Mouse (Mus musculus) midbrain, embryonic 13.5 days (tissue): ENCODE measurements at regions not wholly inside any gene's neighbourhood (a gene's known extent, or its start where the extent isn't known, plus 50 kb on each side); places are given as distances from the start of the nearest gene placed in this dataset.

ENCODE experiments used
- ATAC-seq: fragments of 200-750 bp; cut with Nextera tagmentation; 2 replicates; pipeline ENCODE4 v1.8.0; 2017; ENCODE audit warnings: mild to moderate bottlenecking, moderate TSS enrichment, moderate library complexity
- H3K27ac ChIP-seq: fragments of 300-500 bp; sonication (generic); 2 replicates; pipeline ENCODE4 v1.5.1; 2015; ENCODE audit warnings: inconsistent platforms, mild to moderate bottlenecking, moderate library complexity
- H3K27me3 ChIP-seq: fragments of 300-500 bp; sonication (generic); 2 replicates; pipeline ENCODE4 v1.6.1; 2015; ENCODE audit warnings: mild to moderate bottlenecking, inconsistent platforms
- H3K36me3 ChIP-seq: fragments of 300-500 bp; sonication (generic); 2 replicates; pipeline ENCODE4 v1.6.1; 2015; ENCODE audit warnings: mild to moderate bottlenecking, inconsistent platforms
- H3K4me1 ChIP-seq: fragments of 300-500 bp; sonication (generic); replicated peaks from 2 replicates; pipeline ENCODE4 v1.6.1; 2015; ENCODE audit warnings: inconsistent platforms
- H3K4me2 ChIP-seq: fragments of 300-500 bp; sonication (generic); replicated peaks from 2 replicates; pipeline ENCODE4 v1.6.1; 2015; ENCODE audit warnings: moderate library complexity, mild to moderate bottlenecking, inconsistent platforms
- H3K4me3 ChIP-seq: fragments of 300-500 bp; sonication (generic); replicated peaks from 2 replicates; pipeline ENCODE4 v1.5.1; 2015; ENCODE audit warnings: mild to moderate bottlenecking, inconsistent platforms
- H3K9ac ChIP-seq: fragments of 300-500 bp; sonication (generic); replicated peaks from 2 replicates; pipeline ENCODE4 v1.6.1; 2015; ENCODE audit warnings: mild to moderate bottlenecking, inconsistent platforms
- H3K9me3 ChIP-seq: fragments of 300-500 bp; sonication (generic); 2 replicates; pipeline ENCODE4 v1.6.1; 2016; ENCODE audit warnings: mild to moderate bottlenecking, inconsistent platforms
- WGBS: fragments of 180-500 bp; shearing (Covaris S2); methylation state at CpG from one replicate; pipeline ENCODE4 v1.1.7; 2015; 5-methylcytosine and 5-hydroxymethylcytosine counted together

DNA sequence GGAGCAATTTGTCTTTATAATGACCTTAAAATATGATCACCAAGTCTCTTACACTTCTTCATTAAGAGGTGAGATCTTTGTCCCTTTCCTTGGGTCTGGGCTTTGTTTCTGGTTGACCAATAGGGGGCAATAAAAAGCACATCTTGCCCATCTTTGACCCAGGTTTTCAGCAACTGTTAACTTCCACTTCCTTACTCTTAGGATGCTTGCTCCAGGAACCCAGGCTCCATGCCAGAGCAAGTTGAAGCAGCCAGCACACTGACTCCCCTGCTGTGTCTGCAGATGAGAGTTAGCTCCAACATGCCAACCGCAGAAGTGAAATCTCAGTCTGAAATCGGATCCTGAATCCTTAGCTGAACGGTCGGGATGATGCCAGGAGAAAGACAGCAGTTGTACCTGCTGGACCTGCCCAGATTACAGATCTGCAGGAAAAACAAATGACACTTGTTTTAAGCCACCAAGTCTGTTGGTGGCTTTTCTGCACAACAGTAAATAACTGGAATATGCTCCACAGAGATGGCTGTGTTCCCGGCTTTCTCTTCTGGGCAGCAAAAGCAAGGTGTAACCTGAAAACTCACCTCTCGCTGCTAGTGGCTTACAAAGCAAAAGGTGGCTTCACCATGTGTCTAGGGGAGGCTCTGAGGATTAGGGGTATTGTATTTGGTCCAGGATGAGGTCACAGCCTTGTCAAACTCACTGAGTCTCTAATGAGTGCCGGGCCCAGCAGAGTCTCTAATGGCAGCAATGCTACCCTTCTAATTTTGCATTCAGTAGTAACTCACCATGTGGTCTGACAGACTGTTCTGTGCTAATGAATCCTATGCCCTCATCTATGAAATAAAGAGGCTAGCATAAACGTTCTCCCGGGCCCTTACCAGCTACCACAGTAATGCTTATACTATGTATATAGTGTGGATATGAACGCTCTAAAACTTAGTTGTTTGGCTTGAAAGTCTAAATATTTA lies 241.8 kb upstream of the Fbxo33 start:
- Histone ChIP-seq H3K27ac (no peak overlapping the region), H3K4me2 (no peak overlapping the region), H3K36me3 (no peaks in the 10 kb centered on the region), H3K9me3 (no peaks in the 10 kb centered on the region), H3K9ac (no peak overlapping the region), H3K4me3 (no peak overlapping the region), H3K27me3 (no peaks in the 10 kb centered on the region), H3K4me1 (no peaks in the 10 kb centered on the region)
- ATAC-seq: 0 out of 2 replicates have a peak, but pooled peaks have one; percentile 63
- WGBS: 79% methylated on average over 10 of the region's 10 CpGs

DNA sequence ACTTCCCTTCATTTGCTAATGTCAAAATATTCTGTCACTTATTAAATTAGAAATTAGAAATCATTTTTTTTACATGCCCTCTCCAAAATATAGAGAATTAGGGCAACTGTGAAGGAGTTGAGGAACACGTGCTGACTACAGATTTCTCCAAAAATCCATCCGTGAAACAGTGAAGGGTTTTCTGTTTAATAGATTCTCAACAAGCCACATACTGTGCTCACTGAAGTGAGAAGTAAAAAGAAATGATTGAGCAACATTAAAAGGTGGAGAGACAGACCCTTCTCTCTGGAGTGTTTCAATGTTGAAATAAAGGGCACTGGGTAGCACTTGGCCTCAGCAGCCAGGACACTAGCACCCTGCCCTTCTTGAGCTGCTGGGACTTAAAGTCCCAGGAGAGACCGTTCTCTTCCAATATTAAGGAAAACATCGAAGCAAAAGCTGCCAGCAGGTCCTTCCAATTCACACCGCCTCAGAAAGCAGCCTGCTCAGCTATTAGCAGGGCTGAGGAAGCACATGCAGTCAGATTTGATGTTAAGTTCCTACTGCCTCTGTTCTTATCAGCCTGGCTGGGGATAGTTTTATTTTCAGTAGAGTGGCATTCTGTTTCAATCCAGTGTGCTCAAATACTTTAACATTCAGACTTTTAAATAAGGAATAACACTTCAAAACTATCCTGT lies 236.8 kb upstream of the Fbxo33 start:
- WGBS: 47% methylated on average over 5 of the region's 5 CpGs
- Histone ChIP-seq H3K9me3 (no peaks in the 10 kb centered on the region), H3K27ac (no peak overlapping the region), H3K4me3 (no peak overlapping the region), H3K9ac (no peak overlapping the region), H3K4me1 (no peaks in the 10 kb centered on the region), H3K4me2 (no peak overlapping the region), H3K27me3 (no peaks in the 10 kb centered on the region), H3K36me3 (no peaks in the 10 kb centered on the region)
- ATAC-seq: no peak

DNA sequence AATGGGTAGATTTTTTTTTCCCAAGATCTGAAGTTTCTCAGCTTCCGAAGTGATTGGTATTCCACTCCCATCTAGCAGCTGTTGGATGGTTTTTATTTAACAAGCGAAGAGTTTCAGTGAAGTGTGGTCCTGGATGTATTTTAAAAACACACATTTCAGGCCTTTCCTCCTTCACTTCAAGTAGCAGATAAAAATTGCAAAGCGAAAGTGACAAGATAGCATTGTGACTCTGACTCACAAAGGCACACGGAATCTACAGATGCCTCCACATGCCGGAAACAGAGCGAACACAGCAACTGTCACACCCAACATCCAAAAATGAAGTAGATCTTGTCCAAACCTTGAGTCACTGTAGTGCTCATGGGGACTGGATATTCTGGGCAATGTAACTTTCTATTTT lies 195.5 kb upstream of the Fbxo33 start:
- no peaks in the 10 kb centered on the region for H3K27me3 ChIP-seq
- H3K4me3 ChIP-seq: no peak overlapping the region
- ATAC-seq: no peak
- no peaks in the 10 kb centered on the region for H3K36me3 ChIP-seq
- WGBS: 91% methylated on average over 6 of the region's 6 CpGs
- no peak overlapping the region for H3K4me2 ChIP-seq
- no peak overlapping the region for H3K27ac ChIP-seq
- H3K9me3 ChIP-seq: no peaks in the 10 kb centered on the region
- H3K4me1 ChIP-seq: no peaks in the 10 kb centered on the region
- no peak overlapping the region for H3K9ac ChIP-seq

DNA sequence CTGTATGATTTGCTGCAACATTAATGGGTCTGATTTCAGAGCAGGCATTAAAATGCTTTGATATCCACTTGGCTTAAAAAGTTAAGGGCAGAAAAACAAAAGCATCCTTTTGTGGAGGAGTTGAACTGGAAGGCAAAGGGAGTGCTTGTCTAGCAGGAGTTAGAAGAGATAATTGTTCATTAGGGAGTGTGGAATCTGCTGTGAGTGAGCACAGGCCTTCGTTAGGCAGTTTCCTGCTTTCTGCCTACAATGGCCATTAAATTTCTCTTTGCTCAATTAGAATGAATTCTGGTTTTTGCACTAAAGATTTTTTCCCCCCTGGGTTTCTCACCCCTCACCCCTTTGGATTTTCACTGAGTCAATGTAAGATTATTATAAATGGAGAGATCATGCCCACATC lies 192.0 kb upstream of the Fbxo33 start:
- no peaks in the 10 kb centered on the region for H3K9me3 ChIP-seq
- no peak overlapping the region for H3K4me3 ChIP-seq
- no peak overlapping the region for H3K27ac ChIP-seq
- no peaks in the 10 kb centered on the region for H3K36me3 ChIP-seq
- no peaks in the 10 kb centered on the region for H3K4me1 ChIP-seq
- no peak for ATAC-seq
- H3K4me2 ChIP-seq: no peak overlapping the region
- 50% methylated on average over 1 of the region's 1 CpGs for WGBS
- no peaks in the 10 kb centered on the region for H3K27me3 ChIP-seq
- no peak overlapping the region for H3K9ac ChIP-seq

DNA sequence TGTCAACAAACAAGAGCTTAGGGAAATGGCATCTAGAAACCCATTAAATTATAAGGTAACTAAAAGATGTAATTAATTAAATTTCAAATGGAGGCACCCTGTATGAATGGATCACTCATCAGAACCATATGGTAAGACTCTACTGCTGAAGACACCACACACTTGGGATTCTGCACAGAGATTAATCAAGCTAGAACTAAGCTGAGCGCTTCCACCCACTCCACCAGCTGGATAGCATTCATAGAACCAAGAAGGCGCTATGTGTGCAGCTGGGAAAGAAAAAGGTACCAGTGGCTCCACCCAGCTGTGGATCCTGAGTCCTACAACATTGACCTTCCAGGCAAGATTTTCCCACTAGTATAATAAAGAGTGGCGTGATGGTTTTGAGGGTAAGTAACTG lies 171.6 kb upstream of the Fbxo33 start:
- no peaks in the 10 kb centered on the region for H3K27me3 ChIP-seq
- no peak overlapping the region for H3K4me3 ChIP-seq
- H3K9me3 ChIP-seq: no peaks in the 10 kb centered on the region
- H3K27ac ChIP-seq: no peak overlapping the region
- 89% methylated on average over 3 of the region's 3 CpGs for WGBS
- no peak overlapping the region for H3K4me2 ChIP-seq
- ATAC-seq: no peak
- H3K4me1 ChIP-seq: no peaks in the 10 kb centered on the region
- H3K36me3 ChIP-seq: no peaks in the 10 kb centered on the region
- H3K9ac ChIP-seq: no peak overlapping the region

DNA sequence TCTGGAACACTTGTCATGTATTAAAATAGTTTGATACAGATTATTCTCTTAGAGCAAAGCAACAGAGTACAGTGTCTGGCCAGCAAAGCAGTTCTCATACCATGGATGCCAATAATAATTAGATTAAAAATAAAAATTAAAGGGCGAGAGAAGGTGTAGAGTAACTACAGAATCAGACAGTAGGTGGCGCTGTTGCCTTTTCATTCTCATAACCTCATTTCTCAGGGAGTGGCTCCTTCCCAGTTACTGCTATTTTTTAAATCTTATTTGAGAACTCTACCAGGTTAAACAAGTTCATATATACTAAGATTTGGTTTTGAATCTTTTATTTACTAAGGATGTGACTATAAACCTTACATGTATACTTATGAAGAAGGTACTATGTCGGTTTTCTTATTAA lies 163.3 kb upstream of the Fbxo33 start:
- no peaks in the 10 kb centered on the region for H3K9me3 ChIP-seq
- ATAC-seq: peak; percentile 45; the same call in 1 of the 2 replicates
- H3K27me3 ChIP-seq: no peaks in the 10 kb centered on the region
- H3K36me3 ChIP-seq: no peaks in the 10 kb centered on the region
- H3K27ac ChIP-seq: no peak overlapping the region
- H3K4me3 ChIP-seq: no peak overlapping the region
- H3K4me2 ChIP-seq: no peak overlapping the region
- H3K9ac ChIP-seq: no peak overlapping the region
- no peaks in the 10 kb centered on the region for H3K4me1 ChIP-seq
- WGBS: 28% methylated on average over 3 of the region's 3 CpGs

DNA sequence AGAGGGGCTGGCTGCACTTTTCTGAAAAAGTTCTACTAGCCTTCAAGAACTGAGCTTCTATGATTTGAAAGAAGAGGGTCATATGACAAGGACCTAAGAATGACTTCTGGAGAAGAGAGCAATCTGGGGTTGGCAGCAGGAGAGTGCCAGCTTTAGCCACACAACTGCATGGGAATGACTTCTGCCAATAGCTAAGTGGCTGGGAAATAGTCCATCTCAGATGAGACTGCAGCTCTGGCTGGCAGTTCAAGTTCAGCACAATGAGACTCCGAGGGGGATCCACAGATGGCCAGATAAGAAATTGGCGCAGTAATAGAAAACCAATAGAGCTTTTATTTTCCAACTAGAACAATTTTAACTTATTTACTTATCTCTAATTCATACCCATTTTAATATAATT lies 122.1 kb upstream of the Fbxo33 start:
- Histone ChIP-seq H3K36me3 (no peaks in the 10 kb centered on the region), H3K9ac (no peak overlapping the region), H3K27me3 (no peaks in the 10 kb centered on the region), H3K9me3 (no peaks in the 10 kb centered on the region), H3K4me3 (no peak overlapping the region), H3K27ac (no peak overlapping the region), H3K4me1 (no peaks in the 10 kb centered on the region), H3K4me2 (no peak overlapping the region)
- WGBS: 90% methylated on average over 2 of the region's 2 CpGs
- ATAC-seq: no peak

DNA sequence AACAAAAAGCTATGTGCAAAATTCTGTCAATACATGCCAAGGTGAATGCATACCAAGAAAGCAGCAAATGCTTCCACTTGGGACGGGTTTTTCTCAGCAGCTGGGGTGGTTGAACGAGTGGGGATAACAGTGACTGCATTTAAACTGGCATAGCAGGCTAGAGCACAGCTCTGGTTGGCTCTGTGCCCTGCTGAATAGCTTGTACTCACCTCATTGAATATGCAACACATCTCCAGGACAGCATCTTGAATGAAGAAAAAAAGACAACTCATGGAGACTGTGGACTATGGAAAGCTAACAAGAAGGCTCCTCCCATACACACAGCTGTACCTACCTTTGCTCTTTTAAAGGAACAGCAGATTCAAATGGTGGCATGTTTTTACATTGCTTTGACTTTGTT lies 111.2 kb upstream of the Fbxo33 start:
- H3K9me3 ChIP-seq: no peaks in the 10 kb centered on the region
- no peaks in the 10 kb centered on the region for H3K36me3 ChIP-seq
- peak; percentile 56; the same call in 1 of the 2 replicates for ATAC-seq
- no peak overlapping the region for H3K27ac ChIP-seq
- H3K4me2 ChIP-seq: no peak overlapping the region
- WGBS: 52% methylated on average over 2 of the region's 2 CpGs
- no peaks in the 10 kb centered on the region for H3K4me1 ChIP-seq
- H3K27me3 ChIP-seq: no peaks in the 10 kb centered on the region
- H3K4me3 ChIP-seq: no peak overlapping the region
- no peak overlapping the region for H3K9ac ChIP-seq

DNA sequence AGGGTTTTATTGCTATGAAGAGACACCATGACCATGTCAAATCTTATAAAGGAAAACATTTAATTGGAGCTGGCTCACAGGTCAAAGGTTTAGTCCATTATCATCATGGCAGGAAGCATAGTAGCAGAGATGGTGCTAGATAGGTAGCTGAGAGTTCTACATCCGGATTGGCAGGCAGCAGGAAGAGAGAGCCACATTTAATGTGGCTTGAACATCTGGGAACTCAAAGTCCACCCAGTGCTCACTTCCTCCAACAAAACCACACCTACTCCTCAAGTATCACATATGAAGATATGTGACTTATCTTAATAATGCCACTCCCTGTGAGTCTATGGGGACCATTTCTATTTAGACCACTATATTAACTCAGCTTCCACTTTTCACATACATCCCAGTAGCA lies 93.2 kb upstream of the Fbxo33 start:
- no peak overlapping the region for H3K9ac ChIP-seq
- no peak overlapping the region for H3K4me3 ChIP-seq
- no peak overlapping the region for H3K27ac ChIP-seq
- no peak overlapping the region for H3K4me2 ChIP-seq
- H3K9me3 ChIP-seq: no peaks in the 10 kb centered on the region
- peaks cover 3% of the 10 kb centered on the region; the same call in 1 of the 2 replicates for H3K4me1 ChIP-seq
- 81% methylated on average over 1 of the region's 1 CpGs for WGBS
- H3K27me3 ChIP-seq: no peaks in the 10 kb centered on the region
- no peak for ATAC-seq
- H3K36me3 ChIP-seq: no peaks in the 10 kb centered on the region

DNA sequence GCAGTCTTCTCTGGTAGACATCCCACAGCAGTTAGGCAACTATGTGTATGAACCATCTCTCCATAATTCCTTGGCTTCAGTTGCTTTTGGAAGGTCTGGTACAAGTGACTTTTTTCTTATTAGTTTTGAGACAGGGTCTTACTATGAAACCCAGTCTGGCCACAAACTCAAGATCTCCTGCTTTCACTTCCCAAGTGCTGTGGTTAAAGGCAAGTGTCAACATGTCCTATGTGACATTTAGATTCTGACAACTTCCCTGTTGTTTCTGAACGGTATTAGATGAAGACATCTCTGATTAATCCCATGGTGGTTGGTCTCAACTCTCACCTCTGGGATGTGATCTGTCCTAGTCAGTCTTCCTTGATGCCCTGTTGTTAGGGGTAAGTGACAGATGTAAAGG lies 88.4 kb upstream of the Fbxo33 start:
- no peak overlapping the region for H3K4me3 ChIP-seq
- H3K27me3 ChIP-seq: no peaks in the 10 kb centered on the region
- H3K9ac ChIP-seq: no peak overlapping the region
- ATAC-seq: no peak
- H3K36me3 ChIP-seq: no peaks in the 10 kb centered on the region
- peaks cover 3% of the 10 kb centered on the region; the same call in 1 of the 2 replicates for H3K4me1 ChIP-seq
- no peaks in the 10 kb centered on the region for H3K9me3 ChIP-seq
- H3K4me2 ChIP-seq: no peak overlapping the region
- WGBS: 63% methylated on average over 1 of the region's 1 CpGs
- H3K27ac ChIP-seq: no peak overlapping the region

DNA sequence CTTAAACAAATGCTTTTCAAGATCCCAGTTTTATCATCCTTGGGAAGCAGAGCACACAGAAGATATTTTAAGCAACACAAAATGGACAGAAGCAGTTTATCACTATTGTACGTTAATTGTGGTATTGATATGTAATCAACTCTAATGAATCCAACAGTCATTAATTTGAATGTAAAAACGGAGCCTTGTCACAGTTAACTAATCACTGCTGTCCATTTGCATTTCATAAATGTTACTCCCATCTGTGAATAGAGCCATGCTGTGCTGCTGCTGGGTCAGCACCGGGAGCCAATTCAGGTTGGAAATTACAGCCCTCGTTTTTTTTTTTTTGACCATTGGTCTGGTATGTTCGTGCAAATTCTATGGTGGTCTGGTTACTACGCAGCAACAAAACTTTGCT lies 85.0 kb upstream of the Fbxo33 start:
- Histone ChIP-seq H3K4me2 (no peak overlapping the region), H3K4me3 (no peak overlapping the region), H3K9ac (no peak overlapping the region), H3K27ac (no peak overlapping the region), H3K4me1 (peaks cover 3% of the 10 kb centered on the region; the same call in 1 of the 2 replicates), H3K27me3 (no peaks in the 10 kb centered on the region), H3K9me3 (no peaks in the 10 kb centered on the region), H3K36me3 (no peaks in the 10 kb centered on the region)
- no peak for ATAC-seq
- 58% methylated on average over 6 of the region's 6 CpGs for WGBS
